Mouse (Mus musculus): ENCODE results near the gene Pigw. TPM values are rescaled to one million over a fixed set of nuclear protein-coding genes. Genes with fewer than 3 reads are reported as not detected.

Pigw gene
- total and polyA plus RNA-seq, 3 experiments = 2.3 to 6.3 (median 5.6) TPM

DNA sequence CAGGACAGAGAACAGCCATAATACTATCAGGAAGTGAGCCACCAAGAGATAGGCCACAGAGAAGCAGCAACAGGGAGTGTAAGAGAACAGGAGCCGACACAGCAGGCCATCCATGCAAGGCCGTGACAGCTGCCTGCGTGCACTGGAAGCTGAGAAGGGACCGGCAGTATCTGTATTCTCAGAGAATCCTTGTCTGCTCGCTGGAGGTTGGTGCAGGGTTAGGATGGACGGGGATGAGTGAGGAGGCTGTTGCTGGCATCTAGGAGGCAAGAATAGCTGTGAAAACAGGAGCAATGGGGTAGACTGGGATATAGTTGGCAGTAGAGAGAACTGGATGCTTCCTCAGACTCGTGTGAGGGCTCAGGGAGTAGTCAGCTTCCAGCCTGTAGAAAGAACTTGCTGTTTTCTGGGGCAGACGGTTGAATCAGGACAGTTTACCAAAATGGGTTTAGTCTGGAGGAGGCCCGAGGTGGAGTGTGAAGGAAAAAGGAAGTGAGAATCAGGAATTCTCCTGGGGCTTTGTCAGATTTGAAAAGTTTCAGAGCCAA lies 24.6 kb upstream of the Pigw start:
- no peaks in the 10 kb centered on the region for H3K36me3 ChIP-seq (ENCODE audit: control insufficient read depth, insufficient read depth, low read length)
- no peaks in the 10 kb centered on the region for H3K4me1 ChIP-seq (ENCODE audit: control insufficient read depth, insufficient read depth, low read length)
- H3K9ac ChIP-seq (ENCODE audit: low read depth, low read length) = no peak overlapping the region
- H3K79me2 ChIP-seq (replicated peaks; ENCODE audit: control insufficient read depth, insufficient read depth, low read length) = no peaks in the 10 kb centered on the region
- WGBS = 68% methylated on average over 9 of the region's 9 CpGs
- no peaks in the 10 kb centered on the region for H3K27me3 ChIP-seq (ENCODE audit: control insufficient read depth, insufficient read depth, low read length)
- no peak for DNase-seq
- TF ChIP-seq EP300 (IDR thresholded peaks at IDR 0.05; ENCODE audit: insufficient read depth, low read depth, low read length) (no peak), CTCF (IDR thresholded peaks at IDR 0.05) (no peak), POLR2A (IDR thresholded peaks at IDR 0.05; ENCODE audit: insufficient read depth, low read depth, low read length) (no peak)
- H3K4me3 ChIP-seq = no peak overlapping the region
- no peak overlapping the region for H3K27ac ChIP-seq
- intact Hi-C loops (cut with DNase I) = no loop called here

GRCm38 (mm10) chr11:84893113-84893512 lies 13.0 kb upstream of the Pigw start:
- WGBS = 92% methylated on average over 15 of the region's 15 CpGs
- DNase-seq = no peak
- Histone ChIP-seq H3K4me1 (ENCODE audit: control insufficient read depth, insufficient read depth, low read length) (no peaks in the 10 kb centered on the region), H3K36me3 (ENCODE audit: control insufficient read depth, insufficient read depth, low read length) (no peaks in the 10 kb centered on the region), H3K4me3 (no peak overlapping the region), H3K27me3 (ENCODE audit: control insufficient read depth, insufficient read depth, low read length) (no peaks in the 10 kb centered on the region), H3K9ac (ENCODE audit: low read depth, low read length) (no peak overlapping the region), H3K27ac (no peak overlapping the region), H3K79me2 (replicated peaks; ENCODE audit: control insufficient read depth, insufficient read depth, low read length) (no peaks in the 10 kb centered on the region)
- intact Hi-C loops (cut with DNase I) = no loop called here
- no peak for TF ChIP-seq EP300 (IDR thresholded peaks at IDR 0.05; ENCODE audit: insufficient read depth, low read depth, low read length)
- no peak for TF ChIP-seq CTCF (IDR thresholded peaks at IDR 0.05)
- TF ChIP-seq POLR2A (IDR thresholded peaks at IDR 0.05; ENCODE audit: insufficient read depth, low read depth, low read length) = no peak

DNA sequence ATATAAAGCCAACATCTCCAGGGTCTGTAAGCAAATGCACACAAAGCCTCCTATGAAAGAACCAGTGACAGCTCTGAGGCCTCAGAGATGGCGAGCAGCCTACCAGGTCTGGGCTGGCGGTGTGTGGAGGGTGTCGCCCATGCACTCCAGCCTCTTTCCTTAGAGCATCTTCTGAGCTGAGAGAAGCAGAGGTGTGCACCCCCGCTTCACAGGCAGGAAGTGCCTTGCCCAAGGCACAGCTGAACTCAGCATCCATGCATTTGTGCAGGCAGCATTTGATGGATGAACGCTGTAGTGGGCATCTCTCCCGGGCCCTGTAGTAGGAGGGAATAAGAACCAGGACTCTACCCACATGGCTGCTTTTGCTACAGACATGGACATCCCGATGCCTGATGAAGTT lies 11.6 kb upstream of the Pigw start:
- Histone ChIP-seq H3K9ac (ENCODE audit: low read depth, low read length) (no peak overlapping the region), H3K4me1 (ENCODE audit: control insufficient read depth, insufficient read depth, low read length) (no peaks in the 10 kb centered on the region), H3K36me3 (ENCODE audit: control insufficient read depth, insufficient read depth, low read length) (no peaks in the 10 kb centered on the region), H3K27ac (no peak overlapping the region), H3K79me2 (replicated peaks; ENCODE audit: control insufficient read depth, insufficient read depth, low read length) (no peaks in the 10 kb centered on the region), H3K27me3 (ENCODE audit: control insufficient read depth, insufficient read depth, low read length) (no peaks in the 10 kb centered on the region), H3K4me3 (no peak overlapping the region)
- intact Hi-C loops (cut with DNase I) = no loop called here
- TF ChIP-seq POLR2A (IDR thresholded peaks at IDR 0.05; ENCODE audit: insufficient read depth, low read depth, low read length) (no peak), EP300 (IDR thresholded peaks at IDR 0.05; ENCODE audit: insufficient read depth, low read depth, low read length) (no peak), CTCF (IDR thresholded peaks at IDR 0.05) (no peak)
- no peak for DNase-seq
- WGBS = 93% methylated on average over 7 of the region's 7 CpGs

GRCm38 (mm10) chr11:84889492-84889891 lies 9.4 kb upstream of the Pigw start:
- no peaks in the 10 kb centered on the region for H3K36me3 ChIP-seq (ENCODE audit: control insufficient read depth, insufficient read depth, low read length)
- intact Hi-C loops (cut with DNase I) = no loop called here
- DNase-seq = no peak
- no peaks in the 10 kb centered on the region for H3K4me1 ChIP-seq (ENCODE audit: control insufficient read depth, insufficient read depth, low read length)
- no peak overlapping the region for H3K4me3 ChIP-seq
- H3K9ac ChIP-seq (ENCODE audit: low read depth, low read length) = no peak overlapping the region
- no peak overlapping the region for H3K27ac ChIP-seq
- H3K27me3 ChIP-seq (ENCODE audit: control insufficient read depth, insufficient read depth, low read length) = no peaks in the 10 kb centered on the region
- WGBS = 93% methylated on average over 2 of the region's 2 CpGs
- no peaks in the 10 kb centered on the region for H3K79me2 ChIP-seq (replicated peaks; ENCODE audit: control insufficient read depth, insufficient read depth, low read length)
- no peak for TF ChIP-seq CTCF (IDR thresholded peaks at IDR 0.05)
- no peak for TF ChIP-seq POLR2A (IDR thresholded peaks at IDR 0.05; ENCODE audit: insufficient read depth, low read depth, low read length)
- TF ChIP-seq EP300 (IDR thresholded peaks at IDR 0.05; ENCODE audit: insufficient read depth, low read depth, low read length) = no peak

DNA sequence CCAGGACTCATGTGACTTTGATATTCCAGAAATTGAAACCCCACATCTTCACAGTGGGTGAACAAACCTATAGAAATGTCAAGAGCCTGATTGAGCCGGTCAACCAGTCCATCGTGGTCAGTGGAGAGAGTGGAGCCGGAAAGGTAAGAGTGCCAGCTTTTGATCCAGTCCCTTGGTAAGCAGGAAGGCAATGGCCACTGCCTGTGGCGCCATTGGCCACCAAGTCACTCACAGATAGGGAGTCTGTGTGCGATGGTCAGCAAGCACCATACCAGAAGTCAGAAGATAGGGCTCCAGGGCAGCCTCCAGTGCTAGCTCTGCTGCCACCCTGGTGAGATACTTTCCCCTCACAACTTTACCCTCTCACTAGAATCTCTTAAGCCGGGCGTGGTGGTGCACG lies 7.9 kb upstream of the Pigw start:
- Histone ChIP-seq H3K27ac (no peak overlapping the region), H3K9ac (ENCODE audit: low read depth, low read length) (no peak overlapping the region), H3K36me3 (ENCODE audit: control insufficient read depth, insufficient read depth, low read length) (no peaks in the 10 kb centered on the region), H3K79me2 (replicated peaks; ENCODE audit: control insufficient read depth, insufficient read depth, low read length) (no peaks in the 10 kb centered on the region), H3K4me3 (no peak overlapping the region), H3K27me3 (ENCODE audit: control insufficient read depth, insufficient read depth, low read length) (no peaks in the 10 kb centered on the region), H3K4me1 (ENCODE audit: control insufficient read depth, insufficient read depth, low read length) (no peaks in the 10 kb centered on the region)
- intact Hi-C loops (cut with DNase I) = no loop called here
- TF ChIP-seq EP300 (IDR thresholded peaks at IDR 0.05; ENCODE audit: insufficient read depth, low read depth, low read length) (no peak), CTCF (IDR thresholded peaks at IDR 0.05) (no peak), POLR2A (IDR thresholded peaks at IDR 0.05; ENCODE audit: insufficient read depth, low read depth, low read length) (no peak)
- DNase-seq = no peak
- WGBS = 97% methylated on average over 8 of the region's 8 CpGs

GRCm38 (mm10) chr11:84886767-84887511 lies 6.9 kb upstream of the Pigw start:
- Histone ChIP-seq H3K9ac (ENCODE audit: low read depth, low read length) (no peak overlapping the region), H3K4me1 (ENCODE audit: control insufficient read depth, insufficient read depth, low read length) (no peaks in the 10 kb centered on the region), H3K36me3 (ENCODE audit: control insufficient read depth, insufficient read depth, low read length) (no peaks in the 10 kb centered on the region), H3K27ac (no peak overlapping the region), H3K27me3 (ENCODE audit: control insufficient read depth, insufficient read depth, low read length) (no peaks in the 10 kb centered on the region), H3K4me3 (no peak overlapping the region), H3K79me2 (replicated peaks; ENCODE audit: control insufficient read depth, insufficient read depth, low read length) (no peaks in the 10 kb centered on the region; the same call in 1 of the 2 replicates)
- intact Hi-C loops (cut with DNase I) = no loop called here
- TF ChIP-seq CTCF (IDR thresholded peaks at IDR 0.05) (no peak), POLR2A (IDR thresholded peaks at IDR 0.05; ENCODE audit: insufficient read depth, low read depth, low read length) (no peak), EP300 (IDR thresholded peaks at IDR 0.05; ENCODE audit: insufficient read depth, low read depth, low read length) (no peak)
- 93% methylated on average over 11 of the region's 11 CpGs for WGBS
- no peak for DNase-seq
